Mouse (Mus musculus) limb, embryonic 14.5 days (tissue): ENCODE measurements around the gene Pdx1. TPM values are rescaled to one million over a fixed set of nuclear protein-coding genes. Genes with fewer than 3 reads are reported as not detected.

ENCODE experiments used
- ATAC-seq: fragments of 200-750 bp; cut with Nextera tagmentation; 2 replicates; pipeline ENCODE4 v1.8.0; 2017; ENCODE audit warnings: low read depth, moderate number of reproducible peaks, moderate TSS enrichment; ENCODE audit not compliant: low FRiP score
- DNase-seq: peaks from one replicate; pipeline ENCODE4 v3.0.0-alpha.2; 2015; ENCODE audit warnings: low spot score
- H3K27ac ChIP-seq: fragments of 300-500 bp; sonication (generic); replicated peaks from 2 replicates; pipeline ENCODE4 v1.5.1; 2014; ENCODE audit warnings: low read depth, mild to moderate bottlenecking, low read length, moderate library complexity, mixed read lengths
- H3K27me3 ChIP-seq: fragments of 300-500 bp; sonication (generic); 2 replicates; pipeline ENCODE4 v1.6.1; 2014; ENCODE audit warnings: low read length, mixed read lengths; ENCODE audit not compliant: control insufficient read depth, insufficient read depth
- H3K36me3 ChIP-seq: fragments of 300-500 bp; sonication (generic); 2 replicates; pipeline ENCODE4 v1.6.1; 2014; ENCODE audit warnings: mild to moderate bottlenecking, low read length, moderate library complexity, mixed read lengths; ENCODE audit not compliant: control insufficient read depth, insufficient read depth
- H3K4me1 ChIP-seq: fragments of 300-500 bp; sonication (generic); 2 replicates; pipeline ENCODE4 v1.6.1; 2014; ENCODE audit warnings: antibody characterized with exemption, low read length, mixed read lengths; ENCODE audit not compliant: control insufficient read depth, insufficient read depth
- H3K4me2 ChIP-seq: fragments of 300-500 bp; sonication (generic); replicated peaks from 2 replicates; pipeline ENCODE4 v1.6.1; 2014; ENCODE audit warnings: low read depth, mild to moderate bottlenecking, low read length, moderate library complexity; ENCODE audit not compliant: severe bottlenecking
- H3K4me3 ChIP-seq: fragments of 300-500 bp; sonication (generic); replicated peaks from 2 replicates; pipeline ENCODE4 v1.5.1; 2014; ENCODE audit warnings: low read length
- H3K9ac ChIP-seq: fragments of 300-500 bp; sonication (generic); 2 replicates; pipeline ENCODE4 v1.6.1; 2014; ENCODE audit warnings: mild to moderate bottlenecking, low read depth, low read length, moderate library complexity; ENCODE audit not compliant: severe bottlenecking
- H3K9me3 ChIP-seq: fragments of 300-500 bp; sonication (generic); 2 replicates; pipeline ENCODE4 v1.6.1; 2016; ENCODE audit warnings: low read length; ENCODE audit not compliant: control insufficient read depth
- POLR2A ChIP-seq: fragments of 200-500 bp; IDR thresholded peaks from 2 replicates; pipeline ENCODE4 v1.8.0; 2012; ENCODE audit warnings: inconsistent platforms, mild to moderate bottlenecking, moderate library complexity, borderline replicate concordance; ENCODE audit not compliant: insufficient read depth, insufficient read length; ENCODE audit errors: extremely low read depth
- WGBS: fragments of 180-500 bp; shearing (Covaris S2); extraction: QIAGEN DNeasy Blood & Tissue Kit; methylation state at CpG from one replicate; pipeline ENCODE4 v1.1.7; 2014; 5-methylcytosine and 5-hydroxymethylcytosine counted together
- polyA plus RNA-seq, 2 experiments: library from polyadenylated mRNA; depleted of rRNA in 1 of 2; stranded (reverse) in 1 of 2; unstranded in 1 of 2; fragments of >200 nt; fragmentation: Nextera tagmentation in 1 of 2; extraction: Ambion mirVana in 1 of 2; gene quantifications; 2 replicates each; pipeline versions ENCODE4 v1.2.1 to v1.2.3; 2012 to 2014

Gene Pdx1
- polyA plus RNA-seq, 2 experiments, result not detected

- no peak for DNase-seq
- Histone ChIP-seq H3K4me3 (no peak overlapping the region), H3K9ac (no peak overlapping the region), H3K4me1 (no peaks in the 10 kb centered on the region), H3K36me3 (no peaks in the 10 kb centered on the region), H3K9me3 (no peaks in the 10 kb centered on the region), H3K27ac (no peak overlapping the region), H3K27me3 (peaks cover 10% of the 10 kb centered on the region), H3K4me2 (no peak overlapping the region)
- TF ChIP-seq POLR2A, result no peak
- ATAC-seq, result no peak
- WGBS, result 86% methylated on average over 4 of the region's 4 CpGs
Observed at GRCm38 (mm10) chr5:147260778-147261177, 9.0 kb upstream of the Pdx1 start.

DNA sequence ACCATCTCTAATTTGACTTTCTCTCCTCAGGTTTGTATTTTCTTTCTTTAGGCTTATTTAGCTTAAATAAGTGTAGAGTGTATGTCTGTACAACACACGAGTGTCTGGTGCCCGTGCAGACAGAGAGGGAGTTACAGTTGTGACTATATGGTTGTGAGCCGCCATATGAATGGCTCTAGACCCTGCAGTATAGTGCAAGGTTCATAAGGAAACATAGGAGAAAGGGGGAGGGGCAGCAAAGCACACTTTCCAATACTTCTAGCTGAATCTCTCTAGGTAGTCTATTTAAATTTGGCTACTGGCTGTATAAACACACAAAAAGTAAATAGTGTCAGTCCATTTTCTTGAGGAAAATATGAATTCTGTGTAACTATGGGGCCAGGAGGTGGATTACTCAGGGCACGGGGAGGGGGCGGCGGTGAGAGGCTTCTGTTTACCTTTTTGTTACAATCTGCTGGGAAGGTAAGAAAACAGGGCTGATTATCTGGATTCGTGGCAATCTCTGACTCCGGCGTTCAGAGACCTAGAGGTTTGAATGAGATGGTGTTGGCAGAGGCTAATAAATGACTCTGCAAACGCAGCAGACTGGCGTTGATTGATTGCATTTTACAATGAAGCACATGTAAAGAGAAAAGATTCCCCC lies 7.7 kb upstream of the Pdx1 start:
- ATAC-seq (no peak), DNase-seq (no peak)
- WGBS, result 37% methylated on average over 11 of the region's 11 CpGs
- Histone ChIP-seq H3K4me1 (no peaks in the 10 kb centered on the region), H3K9me3 (no peaks in the 10 kb centered on the region), H3K36me3 (no peaks in the 10 kb centered on the region), H3K4me2 (no peak overlapping the region), H3K27ac (no peak overlapping the region), H3K27me3 (peaks cover 22% of the 10 kb centered on the region), H3K4me3 (no peak overlapping the region), H3K9ac (no peak overlapping the region)
- no peak for TF ChIP-seq POLR2A

GRCm38 (mm10) chr5:147263945-147264344 lies 5.8 kb upstream of the Pdx1 start:
- no peak overlapping the region for H3K4me3 ChIP-seq
- H3K36me3 ChIP-seq, result no peaks in the 10 kb centered on the region
- no peak for TF ChIP-seq POLR2A
- peaks cover 41% of the 10 kb centered on the region for H3K27me3 ChIP-seq
- H3K9ac ChIP-seq, result no peak overlapping the region
- ATAC-seq (no peak), DNase-seq (no peak)
- no peaks in the 10 kb centered on the region for H3K9me3 ChIP-seq
- WGBS, result 19% methylated on average over 4 of the region's 4 CpGs
- no peaks in the 10 kb centered on the region for H3K4me1 ChIP-seq
- no peak overlapping the region for H3K27ac ChIP-seq
- no peak overlapping the region for H3K4me2 ChIP-seq

- no peak overlapping the region for H3K27ac ChIP-seq
- H3K27me3 ChIP-seq, result peaks cover 76% of the 10 kb centered on the region
- H3K9ac ChIP-seq, result no peak overlapping the region
- no peaks in the 10 kb centered on the region for H3K36me3 ChIP-seq
- 4% methylated on average over 6 of the region's 6 CpGs for WGBS
- no peak for ATAC-seq
- no peak overlapping the region for H3K4me2 ChIP-seq
- H3K4me3 ChIP-seq, result no peak overlapping the region
- no peak for TF ChIP-seq POLR2A
- no peak for DNase-seq
- H3K4me1 ChIP-seq, result no peaks in the 10 kb centered on the region
- no peaks in the 10 kb centered on the region for H3K9me3 ChIP-seq
Observed at GRCm38 (mm10) chr5:147267434-147267833, 2.3 kb upstream of the Pdx1 start.

DNA sequence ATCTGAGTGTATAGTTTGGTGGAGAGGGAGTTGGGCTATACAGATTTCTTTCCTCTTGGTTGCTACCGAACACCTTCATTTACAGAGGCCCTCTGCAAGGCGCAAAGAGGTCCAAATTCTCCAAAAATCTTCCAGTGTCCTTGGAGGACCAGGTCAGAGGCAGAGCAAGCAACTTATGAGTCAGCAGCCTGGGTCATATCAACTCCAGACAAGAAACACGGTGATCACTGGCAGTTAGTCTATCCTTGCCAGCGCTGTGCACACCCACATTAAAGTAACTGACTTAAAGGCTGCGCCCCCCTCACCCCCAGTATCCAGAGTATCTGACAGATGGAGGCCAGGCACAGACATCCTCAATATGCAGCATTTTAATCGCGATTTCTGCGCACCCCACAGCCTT lies 1.0 kb upstream of the Pdx1 start:
- WGBS, result under 1% methylated on average over 8 of the region's 8 CpGs
- Histone ChIP-seq H3K27ac (no peak overlapping the region), H3K4me2 (no peak overlapping the region), H3K9me3 (no peaks in the 10 kb centered on the region), H3K9ac (no peak overlapping the region), H3K36me3 (no peaks in the 10 kb centered on the region), H3K4me3 (no peak overlapping the region), H3K27me3 (peaks cover 89% of the 10 kb centered on the region), H3K4me1 (no peaks in the 10 kb centered on the region)
- DNase-seq, result no peak
- no peak for ATAC-seq
- no peak for TF ChIP-seq POLR2A
